Mouse (Mus musculus): Measurements from ENCODE around the gene Gm21987. TPM values are rescaled to one million over a fixed set of nuclear protein-coding genes. Genes with fewer than 3 reads are reported as not detected.

The Gm21987 gene
- polyA plus RNA-seq, 1 experiment = not detected

DNA sequence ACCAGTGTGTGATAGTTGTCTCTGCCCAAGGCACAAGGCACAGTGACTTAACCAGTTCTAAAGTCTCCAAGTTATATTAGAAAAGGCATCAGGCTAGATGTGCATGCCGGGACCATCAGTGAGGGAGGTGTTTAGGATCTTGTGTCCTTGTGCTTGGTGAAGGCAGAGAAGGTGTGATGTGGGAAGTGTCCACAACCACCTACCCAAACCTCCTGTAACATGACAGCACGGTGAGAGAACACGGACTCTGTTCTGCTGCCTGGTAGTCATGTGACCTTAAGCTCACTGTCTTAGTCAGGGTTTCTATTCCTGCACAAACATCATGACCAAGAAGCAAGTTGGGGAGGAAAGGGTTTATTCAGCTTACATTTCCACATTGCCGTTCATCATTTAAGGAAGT is 19.4 kb downstream of the Gm21987 start:
- TF ChIP-seq POLR2A (IDR thresholded peaks at IDR 0.05; ENCODE audit: borderline replicate concordance, extremely low read depth, low read depth, low read length) = no peak
- no peak for TF ChIP-seq CTCF (IDR thresholded peaks at IDR 0.05; ENCODE audit: insufficient read depth, low read length)
- Histone ChIP-seq H3K4me3 (replicated peaks; ENCODE audit: extremely low read depth, low read depth, low read length) (no peak overlapping the region), H3K4me1 (ENCODE audit: control insufficient read depth, insufficient read depth, low read length) (peaks cover 7% of the 10 kb centered on the region; the same call in 1 of the 2 replicates)
- 74% methylated on average over 4 of the region's 4 CpGs for WGBS
- DNase-seq = no peak

DNA sequence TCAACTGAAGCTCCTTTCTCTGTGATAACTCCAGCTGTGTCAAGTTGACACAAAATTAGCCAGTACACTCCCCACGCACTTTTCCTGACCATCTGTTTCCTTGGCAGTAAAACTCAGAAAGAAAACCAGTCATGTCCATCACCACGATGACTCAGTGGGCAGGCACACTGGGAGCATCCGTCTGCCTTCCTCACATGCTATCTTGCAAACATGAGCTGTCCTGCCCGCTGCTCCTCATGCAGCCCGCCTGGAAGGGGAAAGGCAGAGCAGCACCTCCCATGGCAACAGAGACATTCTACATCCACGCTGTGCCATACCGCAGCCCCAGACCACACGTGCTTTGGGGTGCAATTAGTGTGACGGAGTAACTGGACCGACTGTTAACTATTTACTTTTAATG is 21.5 kb downstream of the Gm21987 start:
- WGBS = 58% methylated on average over 10 of the region's 10 CpGs
- Histone ChIP-seq H3K4me3 (replicated peaks; ENCODE audit: extremely low read depth, low read depth, low read length) (no peak overlapping the region), H3K4me1 (ENCODE audit: control insufficient read depth, insufficient read depth, low read length) (no peaks in the 10 kb centered on the region; the same call in 1 of the 2 replicates)
- no peak for DNase-seq
- TF ChIP-seq POLR2A (IDR thresholded peaks at IDR 0.05; ENCODE audit: borderline replicate concordance, extremely low read depth, low read depth, low read length) = no peak
- TF ChIP-seq CTCF (IDR thresholded peaks at IDR 0.05; ENCODE audit: insufficient read depth, low read length) = no peak

DNA sequence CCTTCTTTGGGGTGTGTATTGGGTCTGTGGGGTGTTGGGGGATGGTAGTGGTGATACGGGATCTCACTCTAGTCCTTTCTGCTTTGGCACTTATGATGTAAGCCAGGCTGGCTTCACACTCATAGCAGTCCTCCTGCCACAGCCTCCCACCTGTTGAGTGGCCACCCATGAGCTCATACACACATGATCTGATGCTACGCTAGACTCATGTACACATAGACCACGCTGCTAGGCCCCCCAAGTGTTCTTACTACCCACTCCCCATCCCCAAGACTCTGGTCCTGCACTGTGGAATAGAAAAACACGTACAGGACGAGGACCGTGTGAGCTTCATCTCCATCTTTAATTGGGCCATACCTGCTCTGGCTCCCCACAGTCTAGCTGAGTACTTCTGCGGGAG is 22.2 kb downstream of the Gm21987 start:
- Histone ChIP-seq H3K4me3 (replicated peaks; ENCODE audit: extremely low read depth, low read depth, low read length) (no peak overlapping the region), H3K4me1 (ENCODE audit: control insufficient read depth, insufficient read depth, low read length) (no peaks in the 10 kb centered on the region; the same call in 1 of the 2 replicates)
- TF ChIP-seq POLR2A (IDR thresholded peaks at IDR 0.05; ENCODE audit: borderline replicate concordance, extremely low read depth, low read depth, low read length) = no peak
- no peak for TF ChIP-seq CTCF (IDR thresholded peaks at IDR 0.05; ENCODE audit: insufficient read depth, low read length)
- 87% methylated on average over 7 of the region's 7 CpGs for WGBS
- DNase-seq = no peak

DNA sequence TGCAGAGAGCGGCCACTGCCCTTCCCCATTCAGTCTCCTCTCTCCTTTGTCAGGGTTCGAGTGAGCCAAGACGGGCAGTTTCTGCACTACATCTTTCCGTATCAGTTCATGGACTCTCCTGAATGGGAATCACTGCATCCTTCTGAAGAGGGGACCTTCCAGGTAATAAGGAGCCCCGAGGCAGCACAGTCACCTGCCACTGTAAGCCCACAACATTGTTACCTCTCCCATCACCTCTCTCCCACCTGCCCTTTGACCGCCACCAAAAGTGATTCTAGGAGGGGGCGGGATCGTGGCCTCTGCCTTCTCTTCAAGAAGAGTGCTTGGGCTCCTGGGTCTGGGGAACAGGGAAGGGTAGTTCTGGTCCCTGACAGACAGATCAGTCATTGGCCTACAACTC is 22.6 kb downstream of the Gm21987 start:
- whole genome bisulfite sequencing = 88% methylated on average over 8 of the region's 8 CpGs
- TF ChIP-seq CTCF (IDR thresholded peaks at IDR 0.05; ENCODE audit: insufficient read depth, low read length) = no peak
- TF ChIP-seq POLR2A (IDR thresholded peaks at IDR 0.05; ENCODE audit: borderline replicate concordance, extremely low read depth, low read depth, low read length) = no peak
- Histone ChIP-seq H3K4me3 (replicated peaks; ENCODE audit: extremely low read depth, low read depth, low read length) (no peak overlapping the region), H3K4me1 (ENCODE audit: control insufficient read depth, insufficient read depth, low read length) (no peaks in the 10 kb centered on the region)
- DNase-seq = no peak

DNA sequence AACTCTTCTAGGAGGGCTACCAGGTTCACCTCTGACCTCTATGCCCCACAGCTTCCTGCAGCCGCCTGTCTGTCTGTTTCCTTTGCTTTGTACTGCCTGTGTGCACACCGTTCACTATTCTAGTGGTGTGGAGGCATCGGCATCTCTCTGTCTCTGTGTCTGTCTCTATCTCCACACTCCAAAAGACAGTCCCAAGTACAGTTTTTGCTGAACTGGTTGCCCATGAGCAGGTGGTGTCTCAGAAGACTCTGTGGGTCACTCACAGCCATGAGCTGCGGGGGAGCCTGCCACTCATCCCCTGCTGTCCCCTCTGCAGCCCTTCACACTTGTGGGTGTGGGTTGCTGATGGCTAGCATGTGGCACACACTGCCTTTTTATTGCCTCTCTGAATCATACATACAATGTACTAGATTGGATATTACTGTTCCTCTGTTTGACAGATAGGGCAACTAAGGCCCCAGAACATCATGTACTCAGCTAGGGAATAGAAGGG is 23.2 kb downstream of the Gm21987 start:
- H3K4me1 ChIP-seq (ENCODE audit: control insufficient read depth, insufficient read depth, low read length) = no peaks in the 10 kb centered on the region
- TF ChIP-seq POLR2A (IDR thresholded peaks at IDR 0.05; ENCODE audit: borderline replicate concordance, extremely low read depth, low read depth, low read length) = no peak
- TF ChIP-seq CTCF (IDR thresholded peaks at IDR 0.05; ENCODE audit: insufficient read depth, low read length) = no peak
- DNase-seq = no peak
- 75% methylated on average over 4 of the region's 4 CpGs for WGBS
- H3K4me3 ChIP-seq (replicated peaks; ENCODE audit: extremely low read depth, low read depth, low read length) = no peak overlapping the region

DNA sequence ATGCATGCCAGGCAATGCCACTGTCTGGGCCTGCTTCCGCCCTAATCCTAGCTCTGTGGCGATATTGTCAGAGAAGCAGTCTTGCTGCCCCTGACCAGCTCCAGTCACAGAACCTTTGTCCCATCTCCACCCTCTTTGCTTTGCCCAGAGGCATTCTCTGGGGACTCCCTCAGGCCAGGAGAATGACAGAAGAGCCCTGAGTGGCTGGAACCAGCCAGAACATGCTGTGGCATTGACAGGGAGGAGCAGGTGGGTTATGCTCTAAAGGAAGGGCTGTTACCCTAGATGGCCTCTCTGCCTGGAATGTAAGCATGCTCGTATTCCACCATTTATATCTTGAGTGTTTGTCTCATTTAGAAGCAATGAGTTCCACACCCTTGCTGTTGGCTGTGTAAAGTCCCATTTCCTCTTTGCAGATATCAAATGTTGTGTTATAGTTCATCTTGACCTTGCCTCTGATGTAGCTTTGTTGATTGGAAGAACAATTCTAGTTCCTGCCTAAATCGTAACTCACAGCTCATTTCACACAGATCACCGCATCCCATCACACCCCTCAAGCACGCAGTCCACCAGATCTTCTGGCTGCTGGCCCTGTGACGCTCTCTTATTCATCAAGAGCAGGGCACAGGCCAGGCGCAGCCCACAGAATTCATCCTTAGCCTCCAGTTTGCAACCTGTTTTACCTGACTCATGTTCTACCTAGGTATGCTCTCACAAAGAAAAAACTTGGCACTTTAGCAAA is 24.0 kb downstream of the Gm21987 start:
- TF ChIP-seq POLR2A (IDR thresholded peaks at IDR 0.05; ENCODE audit: borderline replicate concordance, extremely low read depth, low read depth, low read length) = no peak
- no peak for TF ChIP-seq CTCF (IDR thresholded peaks at IDR 0.05; ENCODE audit: insufficient read depth, low read length)
- WGBS = 63% methylated on average over 8 of the region's 8 CpGs
- no peak for DNase-seq
- Histone ChIP-seq H3K4me1 (ENCODE audit: control insufficient read depth, insufficient read depth, low read length) (no peaks in the 10 kb centered on the region), H3K4me3 (replicated peaks; ENCODE audit: extremely low read depth, low read depth, low read length) (no peak overlapping the region)

DNA sequence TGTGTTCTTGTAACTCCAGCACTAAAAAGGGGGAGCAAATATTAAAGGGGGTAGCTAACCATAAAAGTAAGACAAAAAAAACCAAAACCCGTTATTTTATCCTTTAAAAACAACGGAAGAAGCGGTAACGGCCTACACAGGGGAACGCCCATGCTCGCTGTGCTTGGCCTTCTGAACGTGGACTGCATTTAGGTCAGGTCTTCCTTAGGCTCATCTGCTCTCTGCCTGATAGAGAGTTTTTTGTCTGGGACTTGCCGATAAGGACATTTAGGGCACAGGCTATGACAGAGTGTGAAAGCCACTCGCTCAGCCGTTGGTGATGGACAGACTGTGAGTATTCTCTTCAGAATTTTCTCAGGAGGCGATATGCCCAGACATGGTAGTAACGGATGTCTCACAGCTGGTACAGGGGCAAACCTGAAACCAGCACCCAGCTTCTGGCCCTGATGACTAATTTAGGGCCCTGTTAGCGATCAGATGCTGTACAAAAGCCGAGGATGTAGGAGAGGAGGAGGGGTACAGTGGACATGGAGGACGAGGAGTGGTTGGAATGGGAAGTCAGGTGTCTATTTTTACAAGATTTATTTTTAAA is 25.0 kb downstream of the Gm21987 start:
- no peak for DNase-seq
- Histone ChIP-seq H3K4me3 (replicated peaks; ENCODE audit: extremely low read depth, low read depth, low read length) (no peak overlapping the region), H3K4me1 (ENCODE audit: control insufficient read depth, insufficient read depth, low read length) (no peaks in the 10 kb centered on the region)
- WGBS = 88% methylated on average over 15 of the region's 15 CpGs
- TF ChIP-seq POLR2A (IDR thresholded peaks at IDR 0.05; ENCODE audit: borderline replicate concordance, extremely low read depth, low read depth, low read length) (no peak), CTCF (IDR thresholded peaks at IDR 0.05; ENCODE audit: insufficient read depth, low read length) (no peak)

DNA sequence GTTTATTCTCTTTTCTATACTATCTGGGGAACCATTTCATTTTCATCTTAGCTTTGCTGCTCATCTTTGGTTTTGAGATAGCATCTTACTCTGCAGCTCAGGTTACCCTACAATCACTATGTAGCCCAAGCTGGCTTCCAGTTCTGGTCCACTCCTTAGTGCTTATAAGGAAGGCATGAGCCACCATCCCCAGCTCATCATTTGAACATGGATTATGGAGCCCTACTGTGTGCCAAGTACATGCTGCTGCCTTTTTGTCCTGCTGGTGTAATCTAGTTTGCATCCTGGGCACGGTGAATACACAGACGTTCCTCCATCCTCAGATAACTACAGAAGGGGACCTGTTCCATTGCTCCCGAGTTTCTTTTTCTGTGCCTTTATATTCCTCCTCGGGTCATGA is 26.0 kb downstream of the Gm21987 start:
- H3K4me3 ChIP-seq (replicated peaks; ENCODE audit: extremely low read depth, low read depth, low read length) = no peak overlapping the region
- DNase-seq = no peak
- H3K4me1 ChIP-seq (ENCODE audit: control insufficient read depth, insufficient read depth, low read length) = no peaks in the 10 kb centered on the region
- TF ChIP-seq CTCF (IDR thresholded peaks at IDR 0.05; ENCODE audit: insufficient read depth, low read length) (no peak), POLR2A (IDR thresholded peaks at IDR 0.05; ENCODE audit: borderline replicate concordance, extremely low read depth, low read depth, low read length) (no peak)
- 92% methylated on average over 4 of the region's 4 CpGs for WGBS

DNA sequence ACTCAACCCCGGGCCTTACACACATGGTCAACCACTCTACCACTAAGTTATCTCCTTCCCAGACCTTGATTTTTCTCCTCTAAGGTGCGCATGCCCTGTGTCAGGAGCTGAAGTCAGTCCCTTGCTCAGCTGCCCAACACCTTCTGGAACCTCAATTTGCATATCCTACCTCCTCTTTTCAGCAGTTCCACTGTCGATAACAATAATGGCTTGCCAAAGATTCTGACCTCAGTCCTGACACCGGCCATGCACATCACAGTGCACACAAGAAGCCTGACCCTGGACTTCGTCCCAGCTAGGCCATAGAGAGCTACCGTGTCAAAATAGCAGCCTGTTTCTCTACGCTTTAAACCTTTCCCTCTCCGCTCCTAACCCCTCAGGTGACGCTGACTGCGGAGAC is 26.6 kb downstream of the Gm21987 start:
- WGBS = 84% methylated on average over 10 of the region's 10 CpGs
- Histone ChIP-seq H3K4me3 (replicated peaks; ENCODE audit: extremely low read depth, low read depth, low read length) (no peak overlapping the region), H3K4me1 (ENCODE audit: control insufficient read depth, insufficient read depth, low read length) (no peaks in the 10 kb centered on the region)
- TF ChIP-seq POLR2A (IDR thresholded peaks at IDR 0.05; ENCODE audit: borderline replicate concordance, extremely low read depth, low read depth, low read length) (no peak), CTCF (IDR thresholded peaks at IDR 0.05; ENCODE audit: insufficient read depth, low read length) (no peak)
- DNase-seq = no peak

DNA sequence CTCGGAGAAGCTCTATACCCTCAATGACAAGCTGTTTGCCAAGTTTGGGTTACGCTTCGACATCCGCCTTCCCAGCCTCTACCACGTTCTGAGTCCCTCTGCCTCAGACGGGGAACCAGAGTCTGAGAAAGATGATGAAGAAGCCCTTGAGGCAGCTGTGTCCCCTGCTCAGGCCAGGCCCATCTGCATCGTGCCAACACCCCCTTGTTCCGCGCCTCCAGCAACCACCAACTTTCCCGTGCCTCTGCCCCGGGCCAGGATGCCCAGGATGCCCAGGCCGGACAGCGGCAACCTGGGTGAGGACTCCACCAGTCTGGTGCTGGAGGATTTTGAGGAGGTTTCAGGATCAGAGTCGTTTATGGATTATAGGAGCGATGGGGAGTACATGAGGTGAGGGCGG is 27.1 kb downstream of the Gm21987 start:
- Histone ChIP-seq H3K4me1 (ENCODE audit: control insufficient read depth, insufficient read depth, low read length) (no peaks in the 10 kb centered on the region), H3K4me3 (replicated peaks; ENCODE audit: extremely low read depth, low read depth, low read length) (no peak overlapping the region)
- 84% methylated on average over 16 of the region's 16 CpGs for WGBS
- TF ChIP-seq POLR2A (IDR thresholded peaks at IDR 0.05; ENCODE audit: borderline replicate concordance, extremely low read depth, low read depth, low read length) = no peak
- TF ChIP-seq CTCF (IDR thresholded peaks at IDR 0.05; ENCODE audit: insufficient read depth, low read length) = no peak
- no peak for DNase-seq

All from lung, adult 2 months (tissue).